Mouse (Mus musculus) spleen, postnatal 14 days (tissue): Measurements from ENCODE around the gene Lyg2.

Experiments
- DNase-seq, 2 experiments: peaks; one replicate each; pipeline ENCODE4 v3.0.0; 2021 to 2022; ENCODE audit warnings: low spot score in 2 of 2

The Lyg2 gene

GRCm38 (mm10) chr1:37877736-37878460 lies 38.4 kb downstream of the Lyg2 start:
- no peak for DNase-seq

DNA sequence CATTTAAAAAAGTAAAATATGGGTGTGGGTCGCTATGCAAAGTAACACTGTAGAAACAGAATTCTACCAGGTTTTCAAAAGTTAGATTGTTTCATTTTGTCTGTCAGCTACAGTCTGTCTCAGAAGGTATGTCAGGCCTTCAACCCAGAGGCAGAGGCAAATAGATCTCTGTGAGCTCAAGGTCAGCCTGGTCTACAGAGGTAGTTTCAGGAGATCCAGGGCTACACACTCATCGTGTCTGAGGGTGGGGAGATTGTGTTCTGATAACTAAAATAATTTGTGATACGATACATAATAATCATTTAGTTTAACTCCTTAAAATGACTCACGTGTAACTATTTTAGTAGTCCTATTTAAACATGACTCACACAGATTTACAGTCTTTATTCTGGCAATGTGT lies 43.1 kb downstream of the Lyg2 start:
- no peak for DNase-seq

DNA sequence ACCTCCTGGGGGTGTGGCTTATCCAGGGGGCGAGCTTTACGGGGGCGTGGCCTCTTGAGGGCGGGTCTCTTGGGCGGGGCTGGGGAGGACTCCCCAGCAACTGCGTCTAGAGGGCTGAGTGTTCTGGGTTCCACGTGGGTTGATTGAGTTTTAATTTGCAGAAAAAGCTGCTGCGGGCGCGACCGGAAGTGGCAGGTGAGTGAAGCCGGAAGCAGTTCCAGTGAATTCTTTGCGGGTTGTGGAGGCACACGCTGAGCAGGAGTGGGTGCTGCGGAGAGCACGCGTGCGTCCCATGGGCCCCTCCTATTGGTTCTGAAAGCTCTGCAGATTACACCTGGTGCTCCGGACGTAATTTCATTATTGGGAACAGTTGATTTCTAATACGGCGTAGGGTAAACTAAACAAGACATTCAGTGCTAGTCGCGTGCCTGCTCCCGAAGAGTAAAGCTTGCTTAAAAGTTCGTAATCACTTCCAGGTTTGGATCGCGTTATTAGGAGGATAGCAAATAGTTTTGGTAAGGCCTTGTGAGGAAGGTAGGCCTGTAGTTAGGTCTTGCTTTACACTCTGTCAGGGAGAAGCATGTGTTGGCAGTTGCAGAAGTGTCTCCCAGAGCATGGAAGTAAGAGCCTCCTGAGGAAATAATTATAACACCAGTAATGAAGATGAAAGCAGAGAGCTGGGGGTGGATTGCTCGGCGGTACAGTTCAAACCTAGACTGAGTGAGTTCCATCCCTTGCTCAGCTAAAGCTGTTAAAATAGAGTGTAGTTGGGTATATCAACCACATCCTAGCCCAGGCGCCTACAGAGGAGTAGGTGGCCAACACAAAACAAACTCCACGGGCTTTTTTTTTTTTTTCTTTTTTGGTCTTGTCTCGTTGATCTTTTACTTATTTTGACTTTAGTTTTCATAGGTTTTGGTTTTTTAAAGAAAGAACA lies 43.9 kb downstream of the Lyg2 start:
- DNase-seq = peak; percentile 67 to 70

GRCm38 (mm10) chr1:37871704-37872103 lies 44.6 kb downstream of the Lyg2 start, which contains the start of gene Lipt1:
Lipt1 (plus strand) TSS chr1:37871738.
- DNase-seq = no peak

DNA sequence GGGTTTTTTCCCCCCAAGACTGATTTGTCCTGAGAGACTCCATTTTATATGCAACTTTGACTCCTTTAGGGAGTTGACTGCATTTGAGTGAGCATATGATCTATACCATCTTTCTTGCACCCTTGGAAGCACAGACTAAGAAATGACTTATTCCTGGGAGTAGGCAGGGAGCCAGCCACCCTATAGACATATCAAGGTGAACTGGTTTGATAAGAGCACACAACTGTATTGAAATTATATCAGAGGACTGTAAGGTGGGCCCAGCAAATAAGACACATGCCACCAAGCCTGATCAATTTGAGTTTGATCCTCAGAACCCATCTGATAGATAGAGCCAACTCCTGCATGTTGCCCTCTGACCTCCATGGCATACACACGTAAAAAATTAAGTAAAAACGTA lies 46.9 kb downstream of the Lyg2 start:
- no peak for DNase-seq

- DNase-seq = no peak
Observed at GRCm38 (mm10) chr1:37868640-37869039, 47.7 kb downstream of the Lyg2 start.

GRCm38 (mm10) chr1:37867684-37868322 lies 48.5 kb downstream of the Lyg2 start:
- DNase-seq = no peak

DNA sequence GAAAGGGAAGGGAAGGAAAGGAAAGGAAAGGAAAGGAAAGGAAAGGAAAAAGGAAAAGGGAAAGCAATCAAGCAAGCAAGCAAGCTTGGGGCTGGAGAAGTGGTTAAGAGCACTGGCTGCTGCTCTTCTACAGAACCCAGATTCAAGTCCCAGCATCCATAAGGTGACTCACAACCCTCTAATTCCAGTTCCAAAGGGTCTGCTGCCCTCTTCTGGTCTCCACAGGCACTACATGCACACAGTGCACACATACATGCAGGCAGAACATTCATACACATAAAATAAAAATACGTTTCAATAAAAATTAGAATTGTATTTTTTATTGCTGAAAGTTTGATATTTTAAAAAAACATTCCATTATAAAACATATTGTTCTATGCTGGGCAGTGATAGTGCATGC lies 49.2 kb downstream of the Lyg2 start:
- DNase-seq = peak; percentile 39 to 58

- no peak for DNase-seq
Observed at GRCm38 (mm10) chr1:37866286-37866685, 50.0 kb downstream of the Lyg2 start, which contains the start of gene Tsga10. Tsga10 (minus strand) TSS chr1:37866429.

- DNase-seq = no peak
Observed at GRCm38 (mm10) chr1:37865401-37866215, 50.7 kb downstream of the Lyg2 start.

GRCm38 (mm10) chr1:37864511-37865400 lies 51.5 kb downstream of the Lyg2 start:
- peak; percentile 99 for DNase-seq
